Mouse (Mus musculus) midbrain, embryonic 12.5 days (tissue): ENCODE data around the gene Fyn. TPM values are rescaled to one million over a fixed set of nuclear protein-coding genes. Genes with fewer than 3 reads are reported as not detected.

Source experiments
- ATAC-seq: fragments of 200-750 bp; cut with Nextera tagmentation; 2 replicates; pipeline ENCODE4 v1.8.0; 2017; ENCODE audit warnings: low read depth, moderate TSS enrichment, moderate library complexity; ENCODE audit not compliant: low FRiP score
- H3K27ac ChIP-seq: fragments of 300-500 bp; sonication (generic); replicated peaks from 2 replicates; pipeline ENCODE4 v1.5.1; 2016; ENCODE audit warnings: mild to moderate bottlenecking
- H3K27me3 ChIP-seq: fragments of 300-500 bp; sonication (generic); 2 replicates; pipeline ENCODE4 v1.6.1; 2016; ENCODE audit warnings: mild to moderate bottlenecking
- H3K36me3 ChIP-seq: fragments of 300-500 bp; sonication (generic); 2 replicates; pipeline ENCODE4 v1.6.1; 2016
- H3K4me1 ChIP-seq: fragments of 300-500 bp; sonication (generic); 2 replicates; pipeline ENCODE4 v1.6.1; 2016
- H3K4me2 ChIP-seq: fragments of 300-500 bp; sonication (generic); replicated peaks from 2 replicates; pipeline ENCODE4 v1.6.1; 2016; ENCODE audit warnings: mild to moderate bottlenecking, moderate library complexity
- H3K4me3 ChIP-seq: fragments of 300-500 bp; sonication (generic); 2 replicates; pipeline ENCODE4 v1.5.1; 2016; ENCODE audit warnings: mild to moderate bottlenecking
- H3K9ac ChIP-seq: fragments of 300-500 bp; sonication (generic); replicated peaks from 2 replicates; pipeline ENCODE4 v1.6.1; 2016; ENCODE audit warnings: mild to moderate bottlenecking, moderate library complexity
- H3K9me3 ChIP-seq: fragments of 300-500 bp; sonication (generic); 2 replicates; pipeline ENCODE4 v1.6.1; 2016; ENCODE audit warnings: mild to moderate bottlenecking
- WGBS: fragments of 180-500 bp; shearing (Covaris S2); methylation state at CpG from one replicate; pipeline ENCODE4 v1.1.7; 2016; 5-methylcytosine and 5-hydroxymethylcytosine counted together
- polyA plus RNA-seq: library from polyadenylated mRNA; unstranded; fragments of >200 nt; fragmentation: Nextera tagmentation; extraction: Ambion mirVana; gene quantifications from 2 replicates; pipeline ENCODE4 v1.2.1, GENCODE M21; 2016

Fyn gene
- polyA plus RNA-seq, 1 experiment from 2014 or later = 52.7 TPM

DNA sequence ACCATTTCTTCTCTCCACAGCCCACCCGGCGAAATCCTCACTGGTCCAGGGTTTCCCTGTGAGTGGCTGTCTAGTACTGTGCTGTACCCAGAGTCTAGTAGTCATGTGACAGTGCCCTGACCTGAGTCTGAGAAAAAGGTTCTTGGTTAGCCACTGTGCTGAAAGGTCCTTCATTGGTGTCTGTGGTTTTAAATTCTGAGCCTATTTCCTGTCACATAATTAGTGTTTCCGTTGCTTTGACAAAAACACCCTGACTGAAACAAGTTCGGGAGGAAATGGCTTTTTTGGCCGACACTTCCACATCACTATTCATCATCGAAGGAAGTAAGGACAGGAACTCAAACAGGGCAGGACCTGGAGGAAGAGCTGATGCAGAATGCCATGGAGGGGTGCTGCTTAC, 33.8 kb downstream of the Fyn start:
- H3K4me1 ChIP-seq = 0 out of 2 replicates have a peak, but pooled peaks cover 5% of the 10 kb centered on the region
- ATAC-seq = no peak
- no peak overlapping the region for H3K4me2 ChIP-seq
- WGBS = 91% methylated on average over 6 of the region's 6 CpGs
- H3K9me3 ChIP-seq = no peaks in the 10 kb centered on the region
- peaks cover 26% of the 10 kb centered on the region for H3K36me3 ChIP-seq
- H3K27ac ChIP-seq = no peak overlapping the region
- H3K27me3 ChIP-seq = no peaks in the 10 kb centered on the region
- H3K4me3 ChIP-seq = no peak overlapping the region
- H3K9ac ChIP-seq = no peak overlapping the region

DNA sequence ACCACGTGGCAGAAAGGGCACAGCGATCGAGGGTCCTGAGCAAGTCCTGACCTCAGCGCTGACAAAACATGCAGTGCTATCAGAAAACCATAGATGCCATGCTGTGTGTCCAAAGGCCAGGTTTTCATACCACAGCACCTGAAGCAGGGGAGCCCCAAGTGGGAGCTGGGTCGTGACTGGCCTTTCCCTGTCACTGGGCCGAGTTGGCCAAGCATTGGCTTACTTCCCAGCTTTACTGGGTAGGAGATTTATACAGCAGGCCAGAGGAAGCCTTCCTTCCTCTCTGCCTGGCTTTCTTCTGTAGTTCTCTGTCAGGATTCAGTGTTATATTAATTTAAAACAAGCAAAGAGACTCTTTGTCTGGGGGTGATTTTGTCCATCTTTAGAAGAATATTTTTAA, 35.1 kb downstream of the Fyn start:
- Histone ChIP-seq H3K4me3 (no peak overlapping the region), H3K9ac (no peak overlapping the region), H3K27me3 (no peaks in the 10 kb centered on the region), H3K36me3 (peaks cover 26% of the 10 kb centered on the region), H3K4me1 (0 out of 2 replicates have a peak, but pooled peaks cover 5% of the 10 kb centered on the region), H3K4me2 (no peak overlapping the region), H3K9me3 (no peaks in the 10 kb centered on the region), H3K27ac (no peak overlapping the region)
- WGBS = 91% methylated on average over 6 of the region's 6 CpGs
- ATAC-seq = no peak

DNA sequence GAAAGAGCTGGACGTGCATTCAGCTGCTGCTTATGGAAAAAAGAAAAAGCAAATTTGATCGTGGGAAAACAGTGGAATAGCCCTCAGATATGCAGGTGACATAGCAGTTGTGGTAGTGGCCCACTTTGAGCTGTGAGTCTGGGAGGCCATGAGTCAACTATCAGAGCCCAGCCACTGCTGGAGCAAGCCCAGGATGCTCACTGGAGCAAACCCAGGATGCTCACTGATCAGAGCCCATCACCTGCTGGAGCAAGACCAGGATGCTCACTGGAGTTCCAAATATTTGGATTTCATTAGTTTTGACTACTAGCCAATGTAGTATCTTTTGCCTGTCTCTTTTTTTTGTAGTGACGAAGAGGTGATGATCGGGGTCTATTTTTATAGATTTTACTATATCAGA, 35.5 kb downstream of the Fyn start:
- H3K4me1 ChIP-seq = 0 out of 2 replicates have a peak, but pooled peaks cover 5% of the 10 kb centered on the region
- H3K9me3 ChIP-seq = no peaks in the 10 kb centered on the region
- 91% methylated on average over 4 of the region's 4 CpGs for WGBS
- H3K36me3 ChIP-seq = peaks cover 23% of the 10 kb centered on the region
- H3K27ac ChIP-seq = no peak overlapping the region
- no peak overlapping the region for H3K4me2 ChIP-seq
- no peaks in the 10 kb centered on the region for H3K27me3 ChIP-seq
- H3K4me3 ChIP-seq = no peak overlapping the region
- no peak for ATAC-seq
- H3K9ac ChIP-seq = no peak overlapping the region

- H3K36me3 ChIP-seq = peaks cover 11% of the 10 kb centered on the region
- no peak overlapping the region for H3K4me3 ChIP-seq
- H3K4me1 ChIP-seq = 0 out of 2 replicates have a peak, but pooled peaks cover 5% of the 10 kb centered on the region
- H3K9me3 ChIP-seq = no peaks in the 10 kb centered on the region
- 65% methylated on average over 10 of the region's 10 CpGs for WGBS
- no peak for ATAC-seq
- H3K4me2 ChIP-seq = no peak overlapping the region
- H3K27me3 ChIP-seq = no peaks in the 10 kb centered on the region
- H3K9ac ChIP-seq = no peak overlapping the region
- H3K27ac ChIP-seq = no peak overlapping the region
These were observed 37.5 kb downstream of the Fyn start for GRCm38 (mm10) chr10:39405982-39406797.

DNA sequence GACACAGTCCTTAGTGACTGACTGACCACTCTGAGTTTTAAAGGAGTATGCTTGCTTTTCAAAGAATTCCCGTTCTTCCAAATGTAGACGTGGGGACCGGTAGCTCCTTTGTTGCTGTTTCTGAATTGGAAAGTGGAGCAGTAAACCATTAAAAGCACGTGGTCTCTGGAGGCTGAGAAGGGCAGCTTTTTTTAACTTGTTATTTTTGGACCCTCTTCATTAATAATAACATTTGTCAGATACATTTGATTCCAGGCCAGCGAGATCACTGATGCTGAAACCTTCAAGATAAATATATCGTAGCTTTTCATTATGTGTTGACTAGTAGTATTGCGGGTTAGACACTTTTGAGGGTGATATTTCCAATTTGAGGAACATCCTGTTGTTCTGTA, 38.1 kb downstream of the Fyn start:
- 86% methylated on average over 7 of the region's 7 CpGs for WGBS
- no peak for ATAC-seq

DNA sequence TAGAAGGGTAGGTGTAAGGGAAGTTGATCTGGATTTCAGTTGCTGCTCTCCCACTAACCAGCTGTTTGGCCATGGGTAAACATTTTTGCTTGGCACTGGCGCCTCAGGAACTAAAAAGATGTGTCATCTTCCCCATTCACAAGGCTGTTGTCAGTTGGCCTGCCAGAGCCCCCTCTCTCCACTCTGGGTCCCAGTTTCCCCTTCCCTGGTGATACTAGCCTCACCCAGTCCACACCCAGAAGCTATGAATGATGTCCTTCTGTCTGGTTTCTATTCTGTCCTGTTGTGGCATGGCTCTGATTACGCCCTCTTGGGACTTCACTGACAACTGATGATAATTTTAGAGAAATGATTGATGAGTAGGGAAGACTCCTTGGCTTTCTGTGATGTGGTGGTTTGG, 38.9 kb downstream of the Fyn start:
- Histone ChIP-seq H3K27me3 (no peaks in the 10 kb centered on the region), H3K4me3 (no peak overlapping the region), H3K9me3 (no peaks in the 10 kb centered on the region), H3K27ac (no peak overlapping the region), H3K36me3 (peaks cover 4% of the 10 kb centered on the region), H3K9ac (no peak overlapping the region), H3K4me1 (0 out of 2 replicates have a peak, but pooled peaks cover 5% of the 10 kb centered on the region), H3K4me2 (no peak overlapping the region)
- 96% methylated on average over 2 of the region's 2 CpGs for WGBS
- ATAC-seq = no peak

More for the DNA sequence above, 38.1 kb downstream of the Fyn start:
- peaks cover 8% of the 10 kb centered on the region for H3K36me3 ChIP-seq
- H3K27me3 ChIP-seq = no peaks in the 10 kb centered on the region
- no peak overlapping the region for H3K27ac ChIP-seq
- 0 out of 2 replicates have a peak, but pooled peaks cover 5% of the 10 kb centered on the region for H3K4me1 ChIP-seq
- no peak overlapping the region for H3K4me3 ChIP-seq
- no peaks in the 10 kb centered on the region for H3K9me3 ChIP-seq
- no peak overlapping the region for H3K4me2 ChIP-seq
- no peak overlapping the region for H3K9ac ChIP-seq

DNA sequence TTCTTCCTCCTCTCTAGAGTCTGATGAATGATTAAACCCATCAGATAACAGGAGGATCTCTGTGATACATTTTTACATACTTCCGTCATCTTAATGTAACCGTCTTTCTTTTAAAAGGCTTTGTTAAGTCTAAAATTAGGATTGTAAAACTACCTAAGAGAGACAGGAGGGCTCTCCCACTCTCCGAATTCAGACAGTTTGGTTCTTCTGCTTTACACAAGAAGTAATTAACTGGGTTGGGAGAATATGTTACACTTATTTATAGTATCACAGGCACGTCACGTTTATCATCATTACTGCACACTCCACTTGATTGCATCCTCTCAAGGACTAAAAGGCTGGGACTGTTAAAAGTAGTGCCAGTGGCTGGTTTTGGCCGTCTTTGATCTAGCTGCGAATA, 40.9 kb downstream of the Fyn start:
- H3K9ac ChIP-seq = no peak overlapping the region
- no peak overlapping the region for H3K27ac ChIP-seq
- no peak overlapping the region for H3K4me3 ChIP-seq
- 91% methylated on average over 7 of the region's 7 CpGs for WGBS
- no peak for ATAC-seq
- H3K4me2 ChIP-seq = no peak overlapping the region
- H3K4me1 ChIP-seq = 0 out of 2 replicates have a peak, but pooled peaks cover 5% of the 10 kb centered on the region
- no peaks in the 10 kb centered on the region for H3K9me3 ChIP-seq
- no peaks in the 10 kb centered on the region for H3K36me3 ChIP-seq
- H3K27me3 ChIP-seq = no peaks in the 10 kb centered on the region

DNA sequence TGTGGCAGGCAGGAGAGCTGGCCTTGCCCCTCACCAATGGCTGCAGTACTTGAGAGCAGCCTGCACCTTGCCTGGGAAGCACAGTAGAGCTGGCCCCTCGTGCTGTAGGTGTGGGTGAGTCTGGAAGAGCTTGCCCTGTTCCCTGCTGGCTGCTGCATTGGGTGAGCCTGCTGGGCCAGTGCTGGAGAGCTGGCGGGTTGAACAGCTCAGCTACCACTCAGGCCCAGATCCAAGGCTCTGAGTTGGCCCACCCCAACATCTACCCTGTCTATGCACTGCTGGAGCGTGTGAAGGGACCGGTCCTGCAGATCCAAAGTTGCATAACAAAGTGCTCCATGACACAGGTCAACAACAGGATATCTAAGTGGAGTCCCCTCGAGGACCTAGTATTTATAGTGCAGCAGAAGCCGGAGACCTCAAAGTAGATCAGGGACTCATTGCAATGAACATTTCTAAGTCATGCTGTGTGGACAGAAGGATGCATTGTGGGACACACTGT, 41.5 kb downstream of the Fyn start:
- Histone ChIP-seq H3K27ac (no peak overlapping the region), H3K4me1 (0 out of 2 replicates have a peak, but pooled peaks cover 5% of the 10 kb centered on the region), H3K4me2 (no peak overlapping the region), H3K27me3 (no peaks in the 10 kb centered on the region), H3K9ac (no peak overlapping the region), H3K4me3 (no peak overlapping the region), H3K9me3 (no peaks in the 10 kb centered on the region), H3K36me3 (no peaks in the 10 kb centered on the region)
- 86% methylated on average over 6 of the region's 6 CpGs for WGBS
- no peak for ATAC-seq

GRCm38 (mm10) chr10:39411857-39412559, 43.4 kb downstream of the Fyn start:
- H3K9me3 ChIP-seq = no peaks in the 10 kb centered on the region
- 85% methylated on average over 8 of the region's 8 CpGs for WGBS
- ATAC-seq = no peak

DNA sequence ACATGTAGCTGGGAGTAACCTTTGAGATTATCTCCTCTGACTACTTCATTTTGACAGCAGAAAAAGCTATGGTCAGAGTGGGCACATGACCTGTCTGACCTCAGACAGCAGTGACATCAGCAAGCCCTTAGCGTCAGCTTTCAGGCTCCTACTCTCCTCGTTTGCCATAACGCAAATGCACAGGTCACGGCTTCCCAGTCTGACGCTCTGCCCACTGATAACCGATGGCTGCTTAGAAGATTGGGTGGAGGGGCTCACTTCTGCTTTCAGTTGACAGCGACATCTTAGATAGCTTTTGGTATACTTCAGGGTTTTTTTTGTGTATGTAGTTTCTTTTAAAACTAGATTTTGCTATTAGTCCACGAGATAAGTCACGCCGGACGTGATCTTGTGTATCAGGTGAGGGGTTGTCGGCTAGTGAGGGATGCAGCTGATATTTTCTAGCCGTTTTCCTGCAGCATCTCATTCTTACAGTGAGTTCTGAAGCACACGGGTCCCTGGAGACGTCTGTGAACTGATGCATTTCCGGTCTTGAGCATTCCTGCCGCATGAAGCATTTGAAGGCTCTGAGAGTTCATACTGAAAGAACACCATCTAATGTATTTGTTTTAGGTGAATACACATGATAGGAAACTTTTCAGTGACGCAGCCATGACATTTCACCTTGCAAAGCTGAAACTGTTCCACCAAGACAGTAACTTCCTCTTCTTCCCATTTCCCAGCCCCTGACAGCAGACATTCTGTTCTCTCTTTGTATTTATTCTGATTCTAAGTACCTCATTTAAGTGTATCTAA, 44.4 kb downstream of the Fyn start:
- H3K4me2 ChIP-seq = no peak overlapping the region
- no peaks in the 10 kb centered on the region for H3K27me3 ChIP-seq
- WGBS = 86% methylated on average over 18 of the region's 18 CpGs
- ATAC-seq = no peak
- no peaks in the 10 kb centered on the region for H3K36me3 ChIP-seq
- no peak overlapping the region for H3K27ac ChIP-seq
- no peak overlapping the region for H3K9ac ChIP-seq
- H3K4me3 ChIP-seq = no peak overlapping the region
- H3K9me3 ChIP-seq = no peaks in the 10 kb centered on the region
- peaks cover 6% of the 10 kb centered on the region; the same call in 1 of the 2 replicates for H3K4me1 ChIP-seq

More at GRCm38 (mm10) chr10:39411857-39412559, 43.4 kb downstream of the Fyn start:
- H3K4me1 ChIP-seq = peaks cover 4% of the 10 kb centered on the region; the same call in 1 of the 2 replicates
- H3K4me3 ChIP-seq = no peak overlapping the region
- H3K36me3 ChIP-seq = no peaks in the 10 kb centered on the region
- no peaks in the 10 kb centered on the region for H3K27me3 ChIP-seq
- no peak overlapping the region for H3K9ac ChIP-seq
- H3K4me2 ChIP-seq = no peak overlapping the region
- no peak overlapping the region for H3K27ac ChIP-seq

GRCm38 (mm10) chr10:39414068-39414467, 45.4 kb downstream of the Fyn start:
- H3K4me1 ChIP-seq = peaks cover 6% of the 10 kb centered on the region; the same call in 1 of the 2 replicates
- H3K4me2 ChIP-seq = no peak overlapping the region
- no peaks in the 10 kb centered on the region for H3K9me3 ChIP-seq
- H3K27ac ChIP-seq = no peak overlapping the region
- H3K36me3 ChIP-seq = no peaks in the 10 kb centered on the region
- H3K27me3 ChIP-seq = no peaks in the 10 kb centered on the region
- 93% methylated on average over 1 of the region's 1 CpGs for WGBS
- H3K4me3 ChIP-seq = no peak overlapping the region
- no peak for ATAC-seq
- H3K9ac ChIP-seq = no peak overlapping the region
